Mouse (Mus musculus) lung, postnatal 36 days (tissue): ENCODE measurements around the gene Ets1.

ENCODE experiments used
- DNase-seq: peaks from one replicate; pipeline ENCODE4 v3.0.0; 2022; ENCODE audit warnings: mixed read lengths

The Ets1 gene

DNA sequence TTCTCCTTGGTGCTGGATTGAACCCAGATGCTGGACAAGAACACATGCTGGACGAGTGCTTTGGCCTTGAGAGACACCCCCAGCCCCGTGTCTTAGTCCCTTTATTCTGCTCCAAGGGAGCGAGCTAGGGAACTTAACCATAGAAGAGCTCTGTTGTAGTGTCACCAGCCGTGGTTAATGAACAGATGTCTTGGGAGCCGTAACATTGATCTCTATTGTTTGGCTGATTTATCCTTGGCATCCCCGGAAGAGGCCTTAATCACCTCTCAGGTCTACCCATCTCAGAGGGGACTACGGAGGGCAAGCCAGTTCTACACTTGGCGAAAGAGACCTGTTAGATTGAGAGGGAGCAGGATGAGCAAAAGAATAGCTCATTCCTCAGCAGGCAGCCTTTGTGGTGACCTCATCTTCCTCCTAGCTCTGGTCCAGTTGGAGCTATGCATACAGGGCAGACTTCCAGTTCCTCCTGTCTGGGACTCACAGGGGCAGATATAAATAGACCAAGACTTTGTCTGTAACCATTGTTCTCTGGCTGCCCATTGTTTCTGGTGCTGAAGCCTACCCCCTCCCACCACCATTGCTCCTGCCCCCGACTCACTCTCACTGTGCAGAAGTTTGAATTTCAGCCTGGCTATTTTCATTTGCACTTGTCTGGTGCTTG is 79.9 kb downstream of the Ets1 start:
- DNase-seq = peak; percentile 85

DNA sequence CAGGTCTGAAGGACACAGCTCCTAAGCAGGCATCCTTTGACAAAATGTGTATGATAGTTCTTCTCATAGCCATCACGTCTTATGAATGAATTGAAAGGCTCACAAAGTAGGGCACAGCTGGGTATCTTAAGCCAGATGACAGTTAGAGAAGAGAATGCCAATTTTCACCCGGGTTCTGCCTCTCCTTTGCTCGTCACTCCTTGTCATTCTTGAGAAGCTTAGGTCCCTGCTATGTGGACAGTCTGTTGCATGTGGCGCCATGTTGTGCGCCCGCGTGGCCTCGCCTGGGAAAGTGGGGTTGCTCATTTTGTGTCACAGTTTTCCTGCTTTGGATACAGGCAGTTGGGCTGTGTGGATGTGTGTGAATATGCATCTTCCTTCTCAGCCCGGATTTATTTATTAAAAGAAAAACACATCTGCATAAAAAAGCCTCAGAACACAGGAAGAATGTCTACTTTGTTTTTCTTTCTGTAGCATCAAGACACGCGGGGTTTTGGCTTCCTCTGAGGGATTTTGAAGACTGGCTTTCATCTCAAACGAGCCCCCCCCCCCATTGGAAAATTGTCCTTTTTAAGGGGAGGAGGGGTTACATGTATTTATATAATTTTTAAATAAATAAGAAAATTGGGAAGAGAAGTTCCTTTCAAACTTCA is 81.4 kb downstream of the Ets1 start:
- no peak for DNase-seq

DNA sequence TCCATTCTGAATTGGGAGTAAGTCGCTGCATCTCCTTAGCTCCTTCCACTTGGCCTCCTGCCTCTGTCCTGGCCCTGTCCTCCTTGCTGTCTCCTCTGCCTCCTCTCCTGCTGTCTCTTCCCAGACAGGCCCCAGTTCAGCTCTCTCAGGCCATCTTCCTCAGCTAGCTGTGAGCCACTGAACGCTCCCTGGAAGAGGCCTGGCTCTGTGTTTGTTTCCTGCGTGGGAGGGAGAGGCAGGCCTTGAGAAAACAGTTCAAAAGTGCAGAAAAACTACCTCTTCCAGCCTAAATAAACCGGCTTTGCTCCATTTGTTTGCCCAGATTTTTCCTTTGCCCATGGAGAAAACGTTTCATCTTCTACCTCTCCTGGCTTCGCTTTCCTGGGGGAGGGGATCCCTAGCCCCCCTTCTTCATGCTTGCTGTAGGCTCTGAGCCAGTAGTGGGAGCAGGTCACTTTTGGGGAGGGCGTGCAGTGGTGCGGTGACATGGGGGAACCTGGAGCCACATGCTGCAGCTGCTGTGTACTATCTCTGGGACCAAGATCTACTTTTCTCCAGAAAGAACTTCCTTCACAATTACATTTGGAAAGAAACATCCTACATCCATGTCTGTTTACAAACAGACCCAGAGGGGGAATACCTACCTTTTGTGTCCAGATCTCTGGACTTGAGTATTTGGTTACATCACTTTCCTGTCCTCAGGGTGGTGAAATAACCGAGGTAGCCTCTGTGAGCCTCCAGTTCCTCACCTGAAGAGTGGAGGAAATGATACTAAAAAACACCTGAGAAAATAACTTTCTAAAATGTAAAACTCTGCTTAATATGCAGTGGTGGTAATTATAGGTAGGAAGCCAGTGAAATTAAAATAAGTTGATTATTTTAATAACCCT is 82.2 kb downstream of the Ets1 start:
- DNase-seq = no peak

DNA sequence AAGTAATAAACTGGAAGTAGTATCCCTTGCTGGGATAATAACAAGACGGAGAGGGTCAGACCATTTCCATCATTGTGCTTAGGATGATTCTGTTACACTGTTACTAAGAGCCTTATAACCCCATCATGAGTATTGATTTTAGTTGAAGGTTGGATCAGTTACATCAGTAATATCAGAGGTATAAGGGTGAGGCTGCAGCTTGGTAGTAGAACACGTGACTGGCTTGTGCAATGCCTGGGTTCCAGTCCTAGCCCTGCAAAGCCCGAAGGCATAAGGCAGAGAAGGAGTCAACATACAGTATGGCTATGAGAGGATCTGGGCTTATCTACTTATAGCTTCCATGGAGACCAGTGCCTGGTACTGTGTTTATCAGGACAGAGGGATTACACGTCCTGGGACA is 82.8 kb downstream of the Ets1 start:
- no peak for DNase-seq

DNA sequence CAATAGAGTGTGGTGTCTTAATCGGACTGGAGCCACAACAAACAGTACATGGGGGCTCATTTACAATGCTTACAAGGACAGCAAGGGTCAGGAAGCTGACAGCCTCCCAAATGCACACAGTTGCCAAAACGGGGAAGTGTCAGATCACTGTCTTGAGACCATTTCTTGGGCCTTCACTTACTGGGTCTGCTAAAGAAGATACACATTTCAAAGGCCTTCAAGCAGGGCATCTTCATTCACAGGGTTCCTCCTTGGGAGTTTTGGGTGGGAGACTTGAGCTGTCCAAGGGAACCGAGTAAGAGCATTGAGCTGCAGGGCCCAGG is 83.9 kb downstream of the Ets1 start:
- no peak for DNase-seq

DNA sequence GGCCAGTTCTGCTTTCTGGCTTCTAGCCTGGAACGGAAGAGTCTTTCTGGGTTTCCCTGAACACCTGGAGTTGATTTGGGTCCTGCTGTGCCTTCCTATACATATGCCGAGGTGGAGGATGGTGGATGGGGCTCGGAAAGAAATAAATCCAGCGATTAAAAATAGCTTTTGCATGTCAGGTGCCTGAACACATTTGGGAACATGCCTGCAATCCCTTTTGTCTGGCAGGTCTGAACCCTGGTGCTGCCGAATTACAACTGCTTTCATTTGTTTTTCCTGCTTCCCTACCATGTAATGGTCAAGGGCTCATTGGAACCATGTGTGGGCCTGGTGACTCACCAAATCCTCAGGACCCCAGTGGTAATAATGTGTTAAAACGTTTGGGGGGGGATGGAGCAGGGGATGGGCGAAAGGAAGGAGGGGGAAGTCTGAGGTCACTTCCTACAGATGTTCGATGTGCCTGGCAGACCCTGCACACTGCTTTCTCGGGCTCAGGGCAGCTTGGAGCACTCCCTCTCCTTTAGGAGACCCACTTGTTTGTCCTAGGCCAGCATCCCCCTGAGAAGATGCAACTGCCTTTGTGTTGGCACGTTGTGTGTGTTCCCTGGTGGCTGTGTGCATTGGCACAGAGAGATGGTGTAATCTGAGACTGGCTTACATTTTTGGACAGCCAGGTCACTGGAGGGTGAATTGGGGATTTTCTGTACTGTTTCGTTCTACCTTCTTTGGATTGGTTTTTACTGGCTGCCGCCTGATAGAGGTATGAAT is 84.4 kb downstream of the Ets1 start:
- no peak for DNase-seq

DNA sequence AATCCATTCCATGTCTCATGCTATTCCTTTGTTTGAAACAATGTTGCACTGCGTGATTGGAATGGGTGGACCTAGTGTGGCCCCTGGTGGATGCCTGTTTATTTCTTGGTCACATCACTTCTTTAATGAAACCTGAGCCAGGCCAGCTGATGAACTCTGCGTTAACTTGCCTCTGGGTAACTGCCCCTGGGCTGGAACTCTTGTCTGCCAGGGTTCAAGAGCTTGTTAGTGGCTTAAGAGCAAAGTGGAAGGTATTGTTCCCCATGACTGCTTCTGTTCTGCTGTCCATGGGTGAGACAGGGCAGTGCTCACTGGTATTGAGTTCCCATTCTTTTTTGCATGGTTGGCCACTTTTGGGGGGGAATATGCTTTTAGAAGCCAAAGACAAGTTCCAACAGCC is 85.1 kb downstream of the Ets1 start:
- no peak for DNase-seq

DNA sequence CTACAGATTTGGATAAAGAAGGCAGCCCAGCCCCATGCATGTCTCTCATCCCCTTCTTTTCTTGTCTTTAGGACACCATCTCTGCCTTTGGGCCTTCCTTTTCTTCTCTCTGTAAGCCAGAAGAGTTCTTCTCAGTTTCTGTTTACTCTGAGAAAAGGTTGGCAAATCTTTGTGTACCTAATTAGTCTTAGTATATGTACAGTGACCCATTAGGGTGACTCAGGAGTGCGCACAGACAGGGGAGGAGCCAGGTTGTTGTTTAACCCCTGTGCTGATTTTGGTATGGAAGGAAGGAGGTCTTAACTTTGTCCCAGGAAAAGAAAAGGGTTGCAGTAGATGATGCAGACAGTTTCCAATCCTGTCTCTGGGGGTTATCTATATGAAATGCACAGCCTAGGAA is 86.2 kb downstream of the Ets1 start:
- DNase-seq = no peak

DNA sequence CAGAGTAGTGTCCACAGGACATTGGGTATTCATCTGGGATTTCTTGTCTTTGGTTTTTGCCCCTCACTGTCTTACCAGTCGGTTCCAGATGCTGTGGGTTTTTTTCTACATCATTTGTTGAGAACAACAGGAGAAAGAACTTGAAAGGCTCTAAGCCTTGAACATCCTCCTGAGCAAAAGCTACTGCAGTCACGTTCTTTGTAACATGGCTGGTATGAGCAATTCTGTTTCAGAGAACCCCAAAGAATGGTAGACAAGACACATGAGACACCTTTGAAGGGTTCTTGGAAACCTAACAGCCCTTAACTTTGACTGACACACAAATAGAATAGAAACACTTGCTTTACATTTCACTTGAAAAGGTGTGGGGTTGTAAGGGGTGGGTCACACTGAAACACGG is 86.9 kb downstream of the Ets1 start:
- DNase-seq = no peak

DNA sequence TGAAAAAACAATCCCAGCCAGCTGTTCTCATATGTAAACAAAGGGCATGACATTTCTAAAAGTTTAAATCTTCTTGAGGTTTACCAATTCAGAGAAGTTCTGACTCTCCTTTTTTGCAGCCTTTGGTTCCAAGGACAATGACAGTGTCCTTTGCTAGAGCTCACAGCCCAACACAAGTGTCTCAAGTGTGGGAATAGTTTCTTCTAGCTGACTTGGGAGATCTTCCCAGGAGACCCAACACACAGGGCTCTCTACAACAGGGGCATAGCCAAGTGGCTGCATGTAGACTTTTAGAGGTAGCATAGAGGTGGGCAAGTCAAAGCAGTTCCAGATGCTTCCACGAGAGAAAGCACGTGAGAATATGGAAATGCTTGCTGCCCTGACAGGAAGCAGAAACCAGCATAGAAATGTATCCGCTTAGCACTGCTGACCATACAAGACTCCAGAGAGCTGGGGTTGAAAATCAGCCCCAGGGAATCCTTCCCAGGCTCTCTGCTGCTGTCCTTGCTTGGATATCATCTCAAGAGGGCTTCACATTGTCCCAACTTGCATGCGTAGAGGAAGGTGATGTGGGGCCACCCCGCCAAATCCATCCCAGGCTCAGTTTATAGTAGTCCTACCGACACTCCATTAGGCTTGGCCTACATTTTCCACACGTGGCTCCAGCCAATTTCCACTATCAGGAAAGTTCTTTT is 88.3 kb downstream of the Ets1 start:
- DNase-seq = no peak

DNA sequence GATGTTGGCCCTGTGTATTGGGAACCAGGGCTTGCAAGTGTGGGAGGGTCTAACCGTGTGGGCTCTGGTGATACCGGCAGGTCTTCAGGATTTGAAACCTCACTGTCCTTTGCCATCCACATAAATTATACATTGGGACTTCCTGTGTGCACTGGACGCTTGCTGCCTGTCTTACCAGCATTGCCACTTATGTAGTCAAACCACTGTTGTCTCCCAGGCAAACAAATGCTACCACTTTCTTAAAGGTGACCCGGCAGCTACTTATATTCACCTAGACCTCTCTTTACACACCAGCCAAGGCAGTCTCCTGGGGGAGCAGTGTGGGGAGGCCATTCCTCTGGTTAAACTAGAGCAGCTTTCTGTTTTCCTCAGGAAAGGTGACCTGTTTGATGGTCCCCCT is 89.9 kb downstream of the Ets1 start:
- no peak for DNase-seq

DNA sequence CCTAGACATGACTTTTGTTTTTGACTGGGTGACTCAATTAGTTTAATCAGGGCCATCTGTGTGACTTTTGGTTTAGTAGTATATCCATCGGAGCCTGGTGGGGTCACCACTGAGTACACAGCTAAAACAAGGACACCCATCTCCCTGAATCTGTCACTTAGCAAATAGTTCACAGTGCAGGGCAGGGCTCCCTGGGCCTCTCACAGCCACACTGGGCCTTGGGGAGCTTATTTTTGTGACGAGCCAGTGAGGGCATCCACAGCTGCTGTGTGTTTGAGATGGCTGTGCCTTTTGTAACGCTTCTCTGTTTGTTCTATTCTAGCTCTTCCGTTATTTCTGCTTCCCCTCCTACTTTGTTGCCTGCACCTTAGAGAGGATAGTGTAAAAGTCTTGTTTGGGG is 90.6 kb downstream of the Ets1 start:
- no peak for DNase-seq

DNA sequence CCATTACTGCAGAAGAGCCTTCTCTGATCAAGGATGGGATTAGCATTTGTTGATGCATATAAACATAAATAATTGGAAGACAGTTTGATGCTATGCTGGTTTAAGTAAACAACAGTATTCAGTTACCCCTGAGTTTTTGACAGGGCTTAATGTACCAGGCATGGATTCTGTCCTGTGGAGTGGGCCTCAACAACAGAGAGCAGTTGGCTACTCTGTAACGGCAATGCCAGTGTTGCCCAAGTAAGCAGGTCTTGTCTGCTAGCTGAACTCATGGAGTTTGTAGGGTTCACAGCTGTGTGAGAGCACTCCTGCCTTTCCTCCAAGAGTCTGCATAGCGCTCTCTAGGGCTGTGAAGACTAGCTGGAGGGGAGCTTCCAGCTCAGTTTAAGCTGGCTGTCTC is 91.0 kb downstream of the Ets1 start:
- DNase-seq = no peak

DNA sequence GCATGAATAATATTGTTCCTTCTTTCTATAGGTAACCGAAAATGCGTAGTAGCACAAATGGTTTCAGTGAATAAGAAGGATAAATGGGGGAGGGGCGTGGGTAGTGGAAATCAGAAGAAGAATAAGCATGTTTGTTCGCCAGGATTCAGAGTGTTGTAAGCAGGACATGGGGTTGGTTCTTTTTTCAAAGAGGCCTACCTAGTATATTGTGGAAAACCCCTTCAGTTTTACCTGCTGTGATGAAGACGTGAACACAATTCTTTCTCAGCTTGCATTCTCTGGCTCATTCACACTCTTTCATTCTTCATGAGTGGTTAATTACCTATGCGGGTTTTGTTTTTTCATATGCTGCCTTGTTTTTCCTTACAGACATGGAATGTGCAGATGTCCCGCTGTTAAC is 92.3 kb downstream of the Ets1 start:
- DNase-seq = no peak

DNA sequence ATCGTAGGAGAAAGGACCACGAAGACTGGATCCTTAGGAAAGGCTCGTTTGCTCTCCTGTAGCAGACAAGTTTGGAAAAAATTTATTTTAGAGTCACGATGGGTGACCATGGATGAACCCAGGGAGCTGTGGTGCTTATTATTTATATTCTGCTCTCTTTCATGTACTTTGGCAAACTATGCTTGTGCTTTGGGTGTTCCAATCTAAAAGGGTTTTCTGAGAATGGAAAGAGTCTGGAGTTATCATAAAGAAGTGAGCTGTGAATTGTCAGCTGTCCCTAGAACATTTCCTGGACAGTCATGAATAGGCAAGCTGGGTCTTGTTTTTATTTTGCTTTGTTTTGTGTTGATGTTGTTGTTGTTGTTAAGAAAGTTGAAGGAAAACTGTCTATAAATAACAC is 92.8 kb downstream of the Ets1 start:
- no peak for DNase-seq

DNA sequence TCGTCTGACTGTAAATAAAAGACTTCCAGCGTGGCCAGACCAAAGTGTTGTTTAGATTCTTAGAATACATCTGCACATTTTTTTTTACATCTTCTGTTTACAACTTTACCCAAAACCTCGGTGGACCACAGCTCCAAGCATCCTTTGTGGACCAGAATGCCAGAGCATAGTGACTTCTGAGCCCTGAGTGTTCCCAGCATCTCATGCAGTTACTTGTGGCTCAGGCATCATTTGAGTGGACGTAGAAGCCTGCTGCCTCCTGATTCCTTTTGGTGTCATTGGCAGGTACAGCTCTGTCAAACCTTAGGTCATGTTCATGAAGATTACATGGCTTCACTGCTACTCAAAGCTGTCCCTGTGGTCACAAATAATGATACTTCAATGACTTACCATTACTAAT is 93.2 kb downstream of the Ets1 start:
- no peak for DNase-seq

DNA sequence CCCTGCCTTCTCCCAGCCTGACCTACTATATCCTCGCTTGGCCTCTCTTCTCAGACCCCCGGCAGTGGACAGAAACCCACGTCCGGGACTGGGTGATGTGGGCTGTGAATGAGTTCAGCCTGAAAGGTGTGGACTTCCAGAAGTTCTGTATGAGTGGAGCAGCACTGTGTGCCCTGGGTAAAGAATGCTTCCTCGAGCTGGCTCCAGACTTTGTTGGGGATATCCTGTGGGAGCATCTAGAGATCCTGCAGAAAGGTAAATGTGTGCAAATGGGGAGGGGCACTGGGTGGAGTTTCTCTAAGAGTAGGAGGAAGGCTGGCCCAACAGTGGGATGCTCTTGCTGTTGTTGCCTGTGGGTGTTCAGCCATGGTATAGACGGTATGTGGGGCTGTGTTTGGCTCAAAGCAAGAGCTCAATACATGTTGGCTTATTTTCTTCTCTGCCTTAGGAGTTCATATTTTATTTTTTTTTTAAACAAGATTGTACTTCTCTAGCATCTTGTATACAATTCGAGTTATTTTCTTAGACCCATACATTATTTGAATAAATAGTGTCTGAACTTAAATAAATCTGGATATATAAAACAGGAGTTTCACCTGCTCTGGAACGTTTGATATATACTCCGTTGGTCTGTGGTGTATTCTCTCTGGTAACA is 94.1 kb downstream of the Ets1 start:
- DNase-seq = no peak

DNA sequence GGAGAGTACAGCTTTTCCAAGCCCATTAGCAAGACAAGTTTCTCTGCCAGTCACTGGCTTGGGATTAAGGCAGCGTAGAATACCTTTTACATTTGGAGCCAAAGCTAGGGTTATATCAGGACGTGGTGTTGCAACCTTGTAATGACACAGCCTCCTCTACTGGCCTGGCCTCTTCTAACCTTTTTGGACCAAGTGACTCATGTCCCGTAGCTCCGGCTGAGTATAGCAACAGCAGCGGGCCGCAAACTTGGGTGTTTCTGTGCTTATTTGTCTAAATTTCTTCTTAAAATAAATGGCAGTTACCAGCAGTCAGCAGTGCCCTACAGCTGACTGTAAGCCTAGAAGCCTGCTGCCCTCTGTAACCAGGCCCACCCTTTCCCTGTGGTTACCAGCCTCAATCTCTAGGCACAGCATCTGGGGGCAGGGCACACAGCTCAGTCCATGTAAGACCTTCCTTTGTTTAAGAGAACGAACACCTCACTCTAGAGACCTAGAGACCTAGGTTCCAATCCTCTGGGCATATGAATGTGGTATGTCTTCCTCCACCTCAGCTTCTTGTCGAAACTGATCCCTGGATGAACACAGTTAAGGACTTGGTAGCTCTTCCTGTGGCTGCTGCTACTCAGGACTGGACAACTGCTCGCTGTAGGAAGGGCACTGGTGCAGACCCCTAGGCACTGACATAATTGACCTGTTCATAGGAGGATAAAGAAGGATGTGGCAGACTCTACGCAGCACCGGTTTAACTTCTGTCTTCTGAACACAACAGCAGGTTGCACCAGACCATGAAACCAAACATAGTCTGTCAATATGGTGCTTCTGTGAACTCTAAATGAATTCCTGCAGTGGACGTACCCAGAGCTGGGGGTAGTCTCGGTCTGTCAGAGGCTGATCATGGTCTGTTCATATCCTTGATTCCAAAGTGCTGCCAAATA is 94.9 kb downstream of the Ets1 start:
- DNase-seq = peak; percentile 80

DNA sequence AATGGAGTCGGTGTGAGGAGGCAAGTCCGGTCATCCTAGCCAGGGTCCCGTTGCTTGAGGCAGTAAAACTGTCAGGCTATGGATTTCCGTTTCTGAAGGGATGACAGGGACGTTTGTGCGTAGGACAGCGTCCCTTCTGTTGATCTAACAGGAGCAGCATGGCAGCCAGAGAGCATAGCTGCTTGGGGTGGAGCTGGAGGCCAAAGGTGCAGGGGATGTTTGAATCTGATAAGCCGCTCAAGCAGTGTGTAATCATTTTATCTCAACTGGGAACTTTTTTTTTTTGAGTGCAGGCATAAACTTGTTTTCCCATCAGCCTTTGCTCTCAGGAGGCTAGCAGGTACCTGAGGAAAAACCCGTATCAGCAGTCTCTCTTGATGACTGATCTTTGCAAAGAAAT is 95.8 kb downstream of the Ets1 start:
- DNase-seq = no peak

DNA sequence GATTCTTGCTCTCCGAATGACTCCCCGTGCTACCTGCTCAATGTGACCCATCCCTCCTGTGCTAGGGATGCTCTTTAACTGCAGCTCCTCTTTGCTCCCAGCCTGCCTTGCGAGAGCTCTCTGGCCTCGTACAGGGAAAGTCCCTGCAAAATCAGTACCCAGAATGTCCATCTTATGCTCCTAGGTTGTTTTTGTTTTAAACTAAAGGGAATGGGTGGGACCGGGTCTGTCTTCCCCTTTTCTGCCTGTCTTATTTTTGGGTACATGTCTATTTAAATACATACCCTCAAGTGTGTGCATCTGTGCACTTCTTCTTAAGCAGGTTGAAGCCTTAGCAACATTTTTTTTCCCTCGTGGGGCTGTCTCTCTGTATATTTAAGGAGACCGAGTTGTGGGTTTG is 99.0 kb downstream of the Ets1 start:
- no peak for DNase-seq

DNA sequence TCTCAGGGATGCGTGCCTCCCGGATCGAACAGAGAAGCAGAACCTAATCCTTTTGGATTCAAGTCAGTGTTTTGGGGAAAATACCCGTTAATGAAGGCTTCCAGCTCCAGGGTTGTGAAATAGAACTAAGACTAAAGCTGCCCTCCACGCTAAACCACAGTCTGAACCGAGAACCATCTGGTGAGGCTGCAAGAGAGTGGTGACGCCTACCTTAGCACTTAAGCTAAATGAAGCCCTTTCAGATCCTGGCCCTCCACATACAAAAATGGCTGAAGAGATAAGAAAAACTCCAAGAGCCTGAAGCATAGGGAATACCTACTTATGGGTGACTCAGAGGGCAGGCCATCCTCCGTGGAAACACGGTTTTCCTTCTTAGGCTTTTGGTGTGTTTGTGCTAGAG is 100.0 kb downstream of the Ets1 start:
- no peak for DNase-seq
